Mouse (Mus musculus) kidney, adult 9 months (tissue): ENCODE measurements around the gene Tspan8.

Experiments
- DNase-seq: peaks from one replicate; pipeline ENCODE4 v3.0.0; 2022

Tspan8 gene

DNA sequence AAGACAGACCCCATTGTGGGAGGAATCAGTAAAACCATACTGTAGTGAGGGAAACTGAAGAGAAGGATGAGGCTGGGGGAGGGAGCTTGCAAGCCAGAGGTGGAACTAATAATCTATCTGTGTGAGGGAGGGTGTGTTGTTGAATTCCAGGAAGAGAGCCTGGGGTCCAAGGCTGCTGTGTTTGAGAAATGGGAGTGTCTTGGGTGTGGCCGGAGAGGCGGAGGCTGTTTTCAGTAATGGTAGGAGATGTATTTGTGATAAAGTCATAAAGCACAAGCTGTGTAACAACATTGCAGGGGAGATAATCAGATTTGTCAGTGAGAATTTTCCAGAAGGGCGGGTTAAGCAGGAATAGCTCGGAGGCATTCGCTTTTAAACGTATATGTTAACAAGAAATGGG is 17.4 kb downstream of the Tspan8 start:
- no peak for DNase-seq

DNA sequence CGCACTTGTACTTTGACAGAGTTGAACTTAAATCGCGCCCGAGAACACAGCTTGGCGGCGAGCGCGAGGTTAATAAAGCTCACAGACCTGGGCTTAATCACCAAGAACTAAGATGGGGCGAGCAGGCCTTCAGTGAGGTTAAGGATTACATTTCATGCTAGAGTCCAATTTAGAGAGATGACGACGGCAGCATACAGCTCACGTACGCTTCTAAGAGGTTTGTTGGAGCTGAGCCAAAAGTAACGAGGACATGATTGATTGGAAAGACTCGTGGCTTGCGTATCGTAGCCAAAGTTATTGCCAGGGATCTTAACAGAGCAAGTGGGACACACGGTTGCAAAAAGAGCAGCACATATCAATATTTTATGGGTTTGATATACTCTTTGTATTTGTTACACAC is 30.3 kb downstream of the Tspan8 start:
- DNase-seq, result no peak

DNA sequence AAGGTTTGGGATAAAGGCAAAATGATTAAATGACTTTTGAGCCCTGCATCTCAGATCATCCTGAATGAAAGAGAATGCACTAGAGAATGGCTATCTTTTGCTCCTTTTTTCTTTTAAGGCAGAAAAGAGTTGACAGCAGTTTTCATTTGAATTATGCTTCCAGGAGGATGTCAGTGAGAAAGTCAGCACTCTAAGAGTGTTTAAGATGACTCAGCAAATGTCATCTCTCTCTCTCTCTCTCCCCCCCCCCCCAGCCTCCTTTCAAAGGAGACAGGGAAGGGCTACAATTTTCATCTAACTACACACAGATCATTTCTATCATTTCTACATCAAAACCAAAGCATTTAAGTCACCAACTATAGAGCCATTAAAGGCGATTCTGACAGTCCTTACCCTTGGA is 31.9 kb downstream of the Tspan8 start:
- DNase-seq, result no peak

DNA sequence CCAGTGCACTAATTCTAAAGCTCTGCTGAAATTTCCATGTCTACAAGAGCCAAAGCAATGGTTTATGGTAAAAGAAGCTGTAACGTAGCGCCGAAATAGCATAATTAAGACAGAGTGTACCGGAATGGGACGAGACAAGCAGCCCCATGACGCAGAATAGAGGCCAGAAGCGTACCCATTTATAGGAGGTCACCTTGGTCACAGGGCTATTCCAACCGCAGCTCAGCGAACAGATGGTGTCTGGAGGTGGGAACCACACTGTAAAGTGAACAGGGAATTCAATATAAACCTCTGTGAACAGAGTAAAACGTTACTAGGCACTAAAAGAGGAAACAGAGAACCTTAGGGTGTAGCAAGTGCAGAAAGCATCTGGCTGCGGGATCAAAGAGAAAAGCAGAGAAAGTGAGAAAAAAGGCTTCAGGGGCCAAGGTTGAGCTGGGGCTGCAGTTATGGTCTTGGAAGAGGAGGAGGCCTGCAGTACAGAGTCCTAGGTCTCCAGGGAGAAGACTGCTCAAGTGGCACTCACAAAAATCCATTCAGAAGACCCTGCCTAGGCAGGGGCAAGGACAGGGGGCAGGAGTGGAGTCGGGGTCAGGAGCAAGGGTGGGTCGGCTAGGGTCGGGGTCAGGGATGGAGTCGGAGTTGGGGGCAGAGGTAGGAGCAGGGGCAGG is 43.7 kb downstream of the Tspan8 start:
- no peak for DNase-seq

DNA sequence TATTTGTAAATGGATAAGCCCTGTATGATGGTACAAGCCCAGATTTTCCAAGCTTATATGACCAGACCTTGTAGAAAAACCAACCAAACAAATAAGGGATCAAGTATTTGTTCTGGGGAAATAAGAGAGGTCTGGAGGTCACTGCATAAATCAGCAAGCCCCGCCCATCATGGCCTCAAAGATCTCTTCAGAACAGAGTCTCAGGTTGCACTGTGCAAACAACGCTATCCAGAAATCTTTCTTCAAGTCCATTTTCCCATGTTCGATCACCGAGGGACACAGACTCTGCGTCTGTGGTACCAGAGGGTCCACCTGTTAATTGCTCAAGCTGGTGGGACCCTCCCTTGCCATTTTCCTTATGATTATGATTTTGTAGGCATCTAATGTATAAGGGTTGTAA is 45.3 kb downstream of the Tspan8 start:
- no peak for DNase-seq

DNA sequence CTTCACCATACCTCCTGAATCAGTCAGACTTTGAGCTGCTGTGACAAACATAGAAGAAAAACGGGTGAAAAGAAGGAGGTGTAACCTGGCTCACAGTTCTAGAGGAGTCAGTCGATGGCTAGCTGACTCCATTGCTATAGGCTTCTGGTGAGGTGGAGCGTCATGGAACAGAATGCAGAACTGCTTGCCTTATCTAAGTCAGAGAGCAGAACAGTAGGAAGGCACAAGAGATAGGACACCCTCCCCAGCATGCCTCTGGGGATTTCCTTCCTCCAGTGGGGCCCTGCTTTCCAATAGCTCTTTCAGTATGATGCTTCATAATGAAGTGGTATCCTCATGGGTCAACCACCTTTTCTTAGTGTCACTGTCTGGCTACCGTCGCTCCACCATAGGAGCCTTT is 66.1 kb downstream of the Tspan8 start:
- DNase-seq, result no peak

DNA sequence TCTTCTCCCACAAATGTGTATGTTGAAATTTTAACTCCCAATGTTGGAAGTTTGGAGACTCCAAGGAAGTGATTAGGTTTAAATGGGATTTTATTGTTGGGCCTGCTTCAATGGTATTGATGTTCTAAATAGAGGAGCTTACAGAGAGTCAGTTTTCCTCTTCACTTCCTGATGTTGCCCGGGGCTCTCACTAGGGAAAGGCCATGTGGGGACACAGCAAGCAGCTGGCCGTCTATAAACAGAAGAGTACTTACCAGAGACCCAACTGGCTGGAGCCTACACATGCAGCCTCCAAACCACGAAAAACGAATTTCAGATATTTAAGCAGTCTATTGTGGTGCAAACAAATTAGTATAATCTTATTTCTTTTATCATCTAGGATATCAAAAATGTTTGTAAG is 75.3 kb downstream of the Tspan8 start:
- no peak for DNase-seq

DNA sequence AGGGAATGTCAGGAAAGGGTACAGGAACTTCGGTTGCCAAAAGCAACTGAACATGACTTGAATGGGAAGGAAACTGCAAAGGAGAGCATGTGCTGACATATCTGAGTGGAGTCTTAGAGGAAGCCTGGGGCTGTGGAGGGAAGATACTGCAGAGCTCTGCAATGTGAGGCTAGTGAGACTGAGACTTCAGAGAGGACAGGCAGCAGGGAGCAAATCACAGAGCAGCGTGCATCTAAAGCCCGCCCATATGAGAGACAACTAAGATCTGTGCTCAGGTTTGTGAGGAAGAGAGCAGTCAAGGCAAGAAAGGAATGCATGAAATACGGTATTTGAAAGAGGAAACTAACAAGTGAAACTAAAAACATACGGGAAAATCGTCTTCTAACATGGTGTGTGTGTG is 76.3 kb downstream of the Tspan8 start:
- no peak for DNase-seq

DNA sequence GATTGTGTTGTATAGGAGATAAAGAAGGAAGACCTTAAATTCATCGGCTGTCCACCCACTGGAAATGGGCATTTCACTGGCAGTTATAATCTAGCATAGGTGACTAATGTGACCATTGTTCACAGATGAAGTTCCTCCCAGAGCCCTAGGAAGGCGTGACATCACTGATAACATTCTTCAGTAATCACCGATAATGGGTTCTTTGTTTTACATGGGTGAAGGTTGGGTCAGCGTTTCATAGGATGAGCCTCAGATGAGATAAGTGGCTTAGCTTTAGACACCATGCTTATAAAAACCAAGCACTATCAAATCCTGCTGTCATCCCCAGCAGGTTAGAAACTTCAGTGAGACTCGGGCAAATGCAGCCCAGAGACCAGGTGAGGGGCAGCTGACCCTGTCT is 77.4 kb downstream of the Tspan8 start:
- DNase-seq, result no peak

DNA sequence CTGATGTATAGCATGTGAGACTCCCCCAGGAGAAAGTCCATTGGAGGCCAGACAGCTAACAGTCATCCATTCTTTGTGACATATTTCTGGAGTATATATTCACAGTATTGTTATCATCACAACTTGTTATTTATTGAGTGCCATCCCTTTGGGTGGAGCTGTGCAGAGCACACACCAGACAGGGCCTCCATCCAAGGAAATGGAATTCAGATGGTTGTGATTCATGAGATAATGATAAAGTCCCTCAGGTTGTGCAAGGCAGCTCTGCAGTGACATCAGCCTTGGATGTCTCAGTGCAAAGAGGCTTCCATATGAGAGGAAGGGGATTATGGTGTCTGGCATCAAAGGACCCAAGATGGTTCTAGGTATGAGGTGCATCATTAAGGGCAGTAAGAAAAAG is 80.1 kb downstream of the Tspan8 start:
- DNase-seq, result no peak

DNA sequence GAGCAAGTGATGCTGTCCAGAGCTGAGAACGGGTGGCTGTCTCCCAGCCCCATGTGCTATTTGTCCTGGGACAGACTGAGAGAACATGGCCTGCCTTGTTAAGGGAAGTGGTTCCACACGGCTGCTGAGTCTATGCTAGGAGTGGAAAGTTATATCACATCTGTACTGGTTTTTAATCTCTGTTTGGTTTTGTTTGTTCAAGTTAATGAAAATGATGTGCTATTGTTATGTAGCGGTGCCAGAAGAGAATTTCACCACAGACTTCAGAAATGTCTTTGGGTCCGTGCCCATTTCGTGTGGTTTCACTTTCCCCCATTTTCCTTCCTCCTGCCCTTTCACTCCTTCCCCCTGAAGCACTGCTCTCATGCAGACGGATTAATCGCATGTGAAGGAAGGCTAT is 80.6 kb downstream of the Tspan8 start:
- DNase-seq, result no peak
